Mouse (Mus musculus): ENCODE measurements around the gene Rhob. TPM values are rescaled to one million over a fixed set of nuclear protein-coding genes. Genes with fewer than 3 reads are reported as not detected.
A peak's percentile ranks its signal among the peaks of the same experiment; 100 is the strongest.

The Rhob gene
- polyA plus RNA-seq, 1 experiment: 415 TPM

- H3K36me3 ChIP-seq (ENCODE audit: control insufficient read depth, insufficient read depth): no peaks in the 10 kb centered on the region
- peak overlapping the region; percentile 76 for H3K4me2 ChIP-seq (ENCODE audit: low read depth)
- peak overlapping the region; percentile 91 for H3ac ChIP-seq (ENCODE audit: control insufficient read depth, insufficient read length)
- TF ChIP-seq USF1 (IDR thresholded peaks at IDR 0.05; ENCODE audit: low read depth): no peak
- no peak for TF ChIP-seq TCF3 (IDR thresholded peaks at IDR 0.05; ENCODE audit: insufficient read length, low read depth)
- peak; percentile 48 for TF ChIP-seq POLR2A (IDR thresholded peaks at IDR 0.05; ENCODE audit: insufficient read length, low read depth)
- TF ChIP-seq MAX (IDR thresholded peaks at IDR 0.05; ENCODE audit: low read depth): no peak
- peak; percentile 87 for TF ChIP-seq POLR2AphosphoS2 (IDR thresholded peaks at IDR 0.05; ENCODE audit: insufficient read length, low read depth)
- TF ChIP-seq TCF12 (IDR thresholded peaks at IDR 0.05; ENCODE audit: insufficient read depth, poor library complexity, severe bottlenecking): no peak
- H3K4me3 ChIP-seq: peak overlapping the region; percentile 100
- H3K79me2 ChIP-seq (ENCODE audit: control insufficient read depth, insufficient read depth): peaks cover 35% of the 10 kb centered on the region
- no peaks in the 10 kb centered on the region for H3K27me3 ChIP-seq (ENCODE audit: control insufficient read depth, insufficient read depth, insufficient read length)
Observed at GRCm38 (mm10) chr12:8498148-8498571, 1.6 kb downstream of the Rhob start.

GRCm38 (mm10) chr12:8497314-8497706, 2.5 kb downstream of the Rhob start:
- Histone ChIP-seq H3ac (ENCODE audit: control insufficient read depth, insufficient read length) (no peak overlapping the region), H3K79me2 (ENCODE audit: control insufficient read depth, insufficient read depth) (peaks cover 35% of the 10 kb centered on the region), H3K27me3 (ENCODE audit: control insufficient read depth, insufficient read depth, insufficient read length) (no peaks in the 10 kb centered on the region), H3K36me3 (ENCODE audit: control insufficient read depth, insufficient read depth) (no peaks in the 10 kb centered on the region), H3K4me2 (ENCODE audit: low read depth) (peak overlapping the region; percentile 76), H3K4me3 (peak overlapping the region; percentile 100)
- TF ChIP-seq TCF12 (IDR thresholded peaks at IDR 0.05; ENCODE audit: insufficient read depth, poor library complexity, severe bottlenecking) (no peak), MYOG (IDR thresholded peaks at IDR 0.05; ENCODE audit: control insufficient read depth in 1 of 3, insufficient read depth in 1 of 3, insufficient read length in 2 of 3, low read depth in 2 of 3) (no peak), POLR2AphosphoS2 (IDR thresholded peaks at IDR 0.05; ENCODE audit: insufficient read length, low read depth) (peak; percentile 65), MYOD1 (IDR thresholded peaks at IDR 0.05; ENCODE audit: control insufficient read depth in 1 of 3, insufficient read length in 2 of 3, low read depth in 2 of 3) (no peak), POLR2A (IDR thresholded peaks at IDR 0.05; ENCODE audit: insufficient read length, low read depth) (peak; percentile 11)

- H3K27me3 ChIP-seq (ENCODE audit: control insufficient read depth, insufficient read depth, insufficient read length): no peaks in the 10 kb centered on the region
- peaks cover 35% of the 10 kb centered on the region for H3K79me2 ChIP-seq (ENCODE audit: control insufficient read depth, insufficient read depth)
- peak overlapping the region; percentile 100 for H3K4me3 ChIP-seq
- TF ChIP-seq TCF3 (IDR thresholded peaks at IDR 0.05; ENCODE audit: insufficient read length, low read depth) (no peak), POLR2AphosphoS2 (IDR thresholded peaks at IDR 0.05; ENCODE audit: insufficient read length, low read depth) (peak; percentile 51), REST (IDR thresholded peaks at IDR 0.05; ENCODE audit: insufficient read depth, insufficient read length) (no peak), POLR2A (IDR thresholded peaks at IDR 0.05; ENCODE audit: insufficient read length, low read depth) (peak; percentile 36)
- no peak overlapping the region for H3ac ChIP-seq (ENCODE audit: control insufficient read depth, insufficient read length)
- H3K4me2 ChIP-seq (ENCODE audit: low read depth): peak overlapping the region; percentile 76
- H3K36me3 ChIP-seq (ENCODE audit: control insufficient read depth, insufficient read depth): no peaks in the 10 kb centered on the region
Observed at GRCm38 (mm10) chr12:8496679-8497313, 3.0 kb downstream of the Rhob start.

- no peaks in the 10 kb centered on the region for H3K36me3 ChIP-seq (ENCODE audit: control insufficient read depth, insufficient read depth)
- no peak overlapping the region for H3ac ChIP-seq (ENCODE audit: control insufficient read depth, insufficient read length)
- H3K79me2 ChIP-seq (ENCODE audit: control insufficient read depth, insufficient read depth): peaks cover 35% of the 10 kb centered on the region
- H3K4me2 ChIP-seq (ENCODE audit: low read depth): peak overlapping the region; percentile 76
- TF ChIP-seq TCF12 (IDR thresholded peaks at IDR 0.05; ENCODE audit: insufficient read depth, poor library complexity, severe bottlenecking) (no peak), POLR2AphosphoS2 (IDR thresholded peaks at IDR 0.05; ENCODE audit: insufficient read length, low read depth) (peak; percentile 83), POLR2A (IDR thresholded peaks at IDR 0.05; ENCODE audit: insufficient read length, low read depth) (peak; percentile 10)
- peak overlapping the region; percentile 100 for H3K4me3 ChIP-seq
- H3K27me3 ChIP-seq (ENCODE audit: control insufficient read depth, insufficient read depth, insufficient read length): no peaks in the 10 kb centered on the region
Observed at GRCm38 (mm10) chr12:8495881-8496678, 3.7 kb downstream of the Rhob start.

- peaks cover 28% of the 10 kb centered on the region for H3K79me2 ChIP-seq (ENCODE audit: control insufficient read depth, insufficient read depth)
- H3K4me2 ChIP-seq (ENCODE audit: low read depth): no peak overlapping the region
- no peak for TF ChIP-seq POLR2A (IDR thresholded peaks at IDR 0.05; ENCODE audit: insufficient read length, low read depth)
- no peak for TF ChIP-seq MYOG (IDR thresholded peaks at IDR 0.05; ENCODE audit: control insufficient read depth in 1 of 3, insufficient read depth in 1 of 3, insufficient read length in 2 of 3, low read depth in 2 of 3)
- no peak for TF ChIP-seq CEBPB (IDR thresholded peaks at IDR 0.05; ENCODE audit: insufficient read depth, poor library complexity, severe bottlenecking)
- no peak for TF ChIP-seq E2F4 (IDR thresholded peaks at IDR 0.05; ENCODE audit: insufficient read depth)
- no peak for TF ChIP-seq REST (IDR thresholded peaks at IDR 0.05; ENCODE audit: insufficient read depth, insufficient read length)
- TF ChIP-seq POLR2AphosphoS2 (IDR thresholded peaks at IDR 0.05; ENCODE audit: insufficient read length, low read depth): no peak
- no peak for TF ChIP-seq USF1 (IDR thresholded peaks at IDR 0.05; ENCODE audit: low read depth)
- TF ChIP-seq MYOD1 (IDR thresholded peaks at IDR 0.05; ENCODE audit: control insufficient read depth in 1 of 3, insufficient read length in 2 of 3, low read depth in 2 of 3): no peak
- no peak for TF ChIP-seq MAX (IDR thresholded peaks at IDR 0.05; ENCODE audit: low read depth)
- no peak for TF ChIP-seq TCF3 (IDR thresholded peaks at IDR 0.05; ENCODE audit: insufficient read length, low read depth)
- no peak for TF ChIP-seq SRF (IDR thresholded peaks at IDR 0.05; ENCODE audit: control insufficient read depth, insufficient read length, low read depth)
- no peak for TF ChIP-seq TCF12 (IDR thresholded peaks at IDR 0.05; ENCODE audit: insufficient read depth, poor library complexity, severe bottlenecking)
- H3K27me3 ChIP-seq (ENCODE audit: control insufficient read depth, insufficient read depth, insufficient read length): no peaks in the 10 kb centered on the region
- H3K36me3 ChIP-seq (ENCODE audit: control insufficient read depth, insufficient read depth): no peaks in the 10 kb centered on the region
- H3K4me3 ChIP-seq: no peak overlapping the region
- H3ac ChIP-seq (ENCODE audit: control insufficient read depth, insufficient read length): no peak overlapping the region
Observed at GRCm38 (mm10) chr12:8494675-8495074, 5.1 kb downstream of the Rhob start.
